Mouse (Mus musculus) heart, embryonic 14.5 days (tissue): ENCODE results near the gene Fto. TPM values are rescaled to one million over a fixed set of nuclear protein-coding genes. Genes with fewer than 3 reads are reported as not detected.

ENCODE experiments used
- ATAC-seq: fragments of 200-750 bp; cut with Nextera tagmentation; 2 replicates; pipeline ENCODE4 v1.8.0; 2017; ENCODE audit warnings: low read depth, moderate TSS enrichment; ENCODE audit not compliant: insufficient number of reproducible peaks, insufficient read depth, low FRiP score
- H3K27ac ChIP-seq, 2 experiments: fragments of 200-500 bp in 1 of 2; fragments of 300-500 bp in 1 of 2; sonication (generic) in 1 of 2; replicated peaks in 1 of 2; 2 replicates each; pipeline ENCODE4 v1.5.1; 2012 to 2014; ENCODE audit warnings: low read depth in 2 of 2, low read length in 2 of 2, control low read depth in 1 of 2, mild to moderate bottlenecking in 1 of 2, mixed read lengths in 1 of 2; ENCODE audit not compliant: control insufficient read depth in 1 of 2, insufficient read depth in 1 of 2
- H3K27me3 ChIP-seq: fragments of 300-500 bp; sonication (generic); 2 replicates; pipeline ENCODE4 v1.6.1; 2014; ENCODE audit warnings: mild to moderate bottlenecking, low read length, control low read depth; ENCODE audit not compliant: control insufficient read depth, insufficient read depth
- H3K36me3 ChIP-seq: fragments of 300-500 bp; sonication (generic); 2 replicates; pipeline ENCODE4 v1.6.1; 2014; ENCODE audit warnings: mild to moderate bottlenecking, control low read depth, low read length, mixed read lengths; ENCODE audit not compliant: control insufficient read depth, insufficient read depth
- H3K4me1 ChIP-seq, 2 experiments: fragments of 200-500 bp in 1 of 2; fragments of 300-500 bp in 1 of 2; sonication (generic) in 1 of 2; 2 replicates each; pipeline ENCODE4 v1.6.1; 2012 to 2014; ENCODE audit warnings: low read length in 2 of 2, control low read depth in 1 of 2, mixed read lengths in 1 of 2; ENCODE audit not compliant: control insufficient read depth in 2 of 2, insufficient read depth in 2 of 2
- H3K4me2 ChIP-seq: fragments of 300-500 bp; sonication (generic); 2 replicates; pipeline ENCODE4 v1.6.1; 2014; ENCODE audit warnings: mild to moderate bottlenecking, low read length
- H3K4me3 ChIP-seq, 2 experiments: fragments of 200-500 bp in 1 of 2; fragments of 300-500 bp in 1 of 2; sonication (generic) in 1 of 2; 2 replicates each; pipeline ENCODE4 v1.5.1; 2012 to 2014; ENCODE audit warnings: low read length in 2 of 2, mild to moderate bottlenecking in 2 of 2, control low read depth in 1 of 2, low read depth in 1 of 2, moderate library complexity in 1 of 2; ENCODE audit not compliant: control insufficient read depth in 1 of 2, insufficient read depth in 1 of 2
- H3K9ac ChIP-seq: fragments of 300-500 bp; sonication (generic); 2 replicates; pipeline ENCODE4 v1.6.1; 2014; ENCODE audit warnings: mild to moderate bottlenecking, low read length
- H3K9me3 ChIP-seq: fragments of 300-500 bp; sonication (generic); 2 replicates; pipeline ENCODE4 v1.6.1; 2016; ENCODE audit warnings: low read length, control low read depth; ENCODE audit not compliant: control insufficient read depth
- WGBS: fragments of 180-500 bp; shearing (Covaris S2); extraction: QIAGEN DNeasy Blood & Tissue Kit; methylation state at CpG from one replicate; pipeline ENCODE4 v1.1.7; 2014; 5-methylcytosine and 5-hydroxymethylcytosine counted together
- polyA plus RNA-seq: library from polyadenylated mRNA; unstranded; fragments of >200 nt; fragmentation: Nextera tagmentation; extraction: Ambion mirVana; gene quantifications from 2 replicates; pipeline ENCODE4 v1.2.1, GENCODE M21; 2014

Fto gene
- polyA plus RNA-seq, 1 experiment from 2014 or later, result 71.5 TPM

GRCm38 (mm10) chr8:91444636-91445410, 131.5 kb downstream of the Fto start:
- 82% methylated on average over 11 of the region's 11 CpGs for WGBS
- H3K4me2 ChIP-seq, result no peak overlapping the region
- no peak overlapping the region for H3K9ac ChIP-seq
- H3K9me3 ChIP-seq, result no peaks in the 10 kb centered on the region
- H3K27ac ChIP-seq, result no peak overlapping the region
- no peak overlapping the region for H3K4me3 ChIP-seq
- ATAC-seq, result no peak
- no peaks in the 10 kb centered on the region; a peak in 1 of 4 replicates for H3K4me1 ChIP-seq
- H3K27me3 ChIP-seq, result no peaks in the 10 kb centered on the region
- peaks cover 6% of the 10 kb centered on the region; the same call in 1 of the 2 replicates for H3K36me3 ChIP-seq

GRCm38 (mm10) chr8:91445516-91445915, 132.2 kb downstream of the Fto start:
- ATAC-seq, result no peak
- H3K4me3 ChIP-seq, result no peak overlapping the region
- H3K4me2 ChIP-seq, result no peak overlapping the region
- H3K4me1 ChIP-seq, result no peaks in the 10 kb centered on the region; a peak in 1 of 4 replicates
- H3K9ac ChIP-seq, result no peak overlapping the region
- no peaks in the 10 kb centered on the region for H3K27me3 ChIP-seq
- no peaks in the 10 kb centered on the region for H3K9me3 ChIP-seq
- peaks cover 6% of the 10 kb centered on the region; the same call in 1 of the 2 replicates for H3K36me3 ChIP-seq
- no peak overlapping the region for H3K27ac ChIP-seq
- 81% methylated on average over 10 of the region's 10 CpGs for WGBS

GRCm38 (mm10) chr8:91446008-91446407, 132.7 kb downstream of the Fto start:
- ATAC-seq, result no peak
- whole genome bisulfite sequencing, result 91% methylated on average over 5 of the region's 5 CpGs
- no peak overlapping the region for H3K27ac ChIP-seq
- H3K9me3 ChIP-seq, result no peaks in the 10 kb centered on the region
- no peak overlapping the region for H3K4me3 ChIP-seq
- no peak overlapping the region for H3K9ac ChIP-seq
- no peaks in the 10 kb centered on the region for H3K27me3 ChIP-seq
- peaks cover 6% of the 10 kb centered on the region; the same call in 1 of the 2 replicates for H3K36me3 ChIP-seq
- no peak overlapping the region for H3K4me2 ChIP-seq
- H3K4me1 ChIP-seq, result no peaks in the 10 kb centered on the region; a peak in 1 of 4 replicates

GRCm38 (mm10) chr8:91448667-91449329, 135.5 kb downstream of the Fto start:
- H3K4me2 ChIP-seq, result no peak overlapping the region
- H3K4me3 ChIP-seq, result no peak overlapping the region
- no peak overlapping the region for H3K9ac ChIP-seq
- no peak overlapping the region for H3K27ac ChIP-seq
- H3K36me3 ChIP-seq, result no peaks in the 10 kb centered on the region
- no peaks in the 10 kb centered on the region for H3K9me3 ChIP-seq
- WGBS, result 92% methylated on average over 7 of the region's 7 CpGs
- H3K27me3 ChIP-seq, result no peaks in the 10 kb centered on the region
- no peak for ATAC-seq
- no peaks in the 10 kb centered on the region; a peak in 1 of 4 replicates for H3K4me1 ChIP-seq

- H3K36me3 ChIP-seq, result 0 out of 2 replicates have a peak, but pooled peaks cover 4% of the 10 kb centered on the region
- H3K4me3 ChIP-seq, result no peak overlapping the region
- no peaks in the 10 kb centered on the region for H3K27me3 ChIP-seq
- no peaks in the 10 kb centered on the region for H3K9me3 ChIP-seq
- H3K27ac ChIP-seq, result no peak overlapping the region
- no peak for ATAC-seq
- WGBS, result 92% methylated on average over 2 of the region's 2 CpGs
- no peaks in the 10 kb centered on the region for H3K4me1 ChIP-seq
- H3K4me2 ChIP-seq, result no peak overlapping the region
- no peak overlapping the region for H3K9ac ChIP-seq
Observed at GRCm38 (mm10) chr8:91454926-91455325, 141.6 kb downstream of the Fto start.

GRCm38 (mm10) chr8:91455591-91455990, 142.3 kb downstream of the Fto start:
- no peak for ATAC-seq
- no peaks in the 10 kb centered on the region for H3K27me3 ChIP-seq
- H3K9ac ChIP-seq, result no peak overlapping the region
- H3K4me1 ChIP-seq, result no peaks in the 10 kb centered on the region
- no peak overlapping the region for H3K27ac ChIP-seq
- H3K4me2 ChIP-seq, result no peak overlapping the region
- H3K9me3 ChIP-seq, result no peaks in the 10 kb centered on the region
- WGBS, result 80% methylated on average over 5 of the region's 5 CpGs
- no peak overlapping the region for H3K4me3 ChIP-seq
- H3K36me3 ChIP-seq, result 0 out of 2 replicates have a peak, but pooled peaks cover 4% of the 10 kb centered on the region

GRCm38 (mm10) chr8:91458016-91458415, 144.7 kb downstream of the Fto start:
- 64% methylated on average over 1 of the region's 1 CpGs for WGBS
- H3K9ac ChIP-seq, result no peak overlapping the region
- no peak overlapping the region for H3K4me2 ChIP-seq
- H3K9me3 ChIP-seq, result no peaks in the 10 kb centered on the region
- peaks cover 2 to 3% of the 10 kb centered on the region in 2 experiments; a peak in 2 of 4 replicates for H3K4me1 ChIP-seq
- no peak overlapping the region for H3K4me3 ChIP-seq
- 0 out of 2 replicates have a peak, but pooled peaks cover 4% of the 10 kb centered on the region for H3K36me3 ChIP-seq
- no peak for ATAC-seq
- H3K27ac ChIP-seq, result no peak overlapping the region
- no peaks in the 10 kb centered on the region for H3K27me3 ChIP-seq
